Mouse (Mus musculus) adrenal gland, postnatal 10 days (tissue): ENCODE measurements around the gene Akap6. TPM values are rescaled to one million over a fixed set of nuclear protein-coding genes. Genes with fewer than 3 reads are reported as not detected.

Experiments used
- DNase-seq: peaks from one replicate; pipeline ENCODE4 v3.0.0; 2021; ENCODE audit warnings: mixed read lengths
- total RNA-seq, 2 experiments: library from RNA; stranded (reverse); gene quantifications; 2 replicates each; pipeline ENCODE4 v1.2.3; 2021

The Akap6 gene
- total RNA-seq, 2 experiments from 2014 or later, result 4.2 to 11.6 TPM

DNA sequence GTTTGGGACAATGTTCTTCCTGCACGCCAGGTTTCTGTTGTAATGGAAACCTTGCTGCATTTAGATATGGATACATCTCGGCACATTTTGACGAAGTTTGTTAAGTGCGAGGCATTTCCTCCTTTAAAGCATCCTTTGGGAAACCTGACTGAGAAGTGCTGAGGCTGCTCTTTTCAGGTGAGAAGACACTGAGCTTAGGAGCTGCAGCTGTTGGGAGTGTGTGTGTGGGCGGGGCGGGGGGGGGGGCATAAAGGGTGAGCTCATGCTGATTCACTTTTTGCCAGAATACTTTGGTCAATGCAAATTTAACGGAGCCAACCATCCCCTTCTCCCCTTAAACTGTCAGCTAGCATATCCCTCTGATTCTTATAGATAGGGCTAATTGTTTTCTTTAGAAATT lies 81.9 kb downstream of the Akap6 start:
- DNase-seq, result no peak

DNA sequence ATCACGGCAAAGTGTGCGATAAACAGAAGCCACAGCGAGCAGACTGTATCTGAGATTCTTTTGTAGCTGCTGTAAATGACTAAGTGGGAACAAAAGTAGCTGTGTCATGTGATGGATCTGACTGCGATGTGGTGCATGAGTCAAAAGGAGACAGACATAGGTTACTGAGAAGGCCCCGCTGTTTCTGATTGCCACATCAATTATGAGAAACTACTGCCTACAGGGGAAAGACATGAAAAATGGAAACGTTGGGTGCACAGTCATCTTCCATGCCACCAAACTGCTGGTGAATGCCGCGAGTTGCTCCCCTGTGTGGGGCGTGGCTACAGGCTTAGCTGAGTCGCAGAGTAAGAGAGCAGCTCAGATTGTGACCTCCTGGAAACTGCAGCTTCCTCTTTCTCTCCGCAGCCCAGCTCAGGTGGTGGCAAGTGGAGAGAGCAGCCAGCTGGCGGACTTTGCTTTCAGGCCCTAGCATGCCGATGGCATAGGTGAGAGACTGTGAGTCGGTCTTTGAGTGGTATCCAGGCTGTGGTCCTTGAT lies 83.8 kb downstream of the Akap6 start:
- DNase-seq, result peak; percentile 47

GRCm38 (mm10) chr12:52785217-52785616 lies 86.0 kb downstream of the Akap6 start:
- no peak for DNase-seq

DNA sequence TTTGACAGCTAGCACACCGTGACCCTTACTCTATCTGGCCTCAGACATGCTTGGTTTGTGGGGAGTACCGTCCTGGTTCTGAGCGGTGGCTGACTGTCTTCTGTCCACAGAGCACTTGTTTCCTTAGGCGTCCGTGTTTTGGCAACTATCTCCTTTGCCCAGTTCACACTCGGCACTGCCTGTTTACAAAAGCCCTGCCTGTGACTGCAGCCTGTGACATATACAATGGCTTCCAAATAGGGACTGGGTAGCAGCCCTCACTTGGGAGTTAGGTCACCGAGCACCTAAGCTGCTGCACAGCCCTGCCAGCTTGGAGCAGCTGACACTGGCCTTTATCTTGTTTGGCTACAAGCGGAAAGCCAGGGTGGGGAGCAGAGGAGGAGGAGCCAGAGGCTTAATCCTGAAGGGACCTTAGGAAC lies 91.2 kb downstream of the Akap6 start:
- peak; percentile 37 for DNase-seq

DNA sequence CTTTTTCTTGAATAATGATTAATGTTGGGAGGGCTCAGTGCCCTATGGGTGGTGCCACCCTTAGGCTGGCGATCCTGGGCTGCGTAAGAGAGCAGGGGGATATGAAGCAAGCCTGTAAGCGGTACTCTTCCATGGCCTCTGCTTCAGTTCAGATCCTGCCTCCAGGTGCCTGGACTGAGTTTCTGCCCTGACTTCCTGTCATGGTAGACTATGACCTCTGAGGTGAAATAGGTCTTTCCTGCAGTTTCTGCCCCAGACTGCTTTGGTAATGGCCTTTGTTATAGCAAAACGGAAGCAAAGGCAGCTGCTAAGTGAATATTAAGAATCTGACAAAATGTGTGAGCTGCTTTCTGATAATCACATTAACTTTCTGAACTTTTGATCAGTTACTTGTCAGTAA lies 94.9 kb downstream of the Akap6 start:
- DNase-seq, result no peak

- no peak for DNase-seq
Measured at GRCm38 (mm10) chr12:52795551-52796470, 96.6 kb downstream of the Akap6 start.

DNA sequence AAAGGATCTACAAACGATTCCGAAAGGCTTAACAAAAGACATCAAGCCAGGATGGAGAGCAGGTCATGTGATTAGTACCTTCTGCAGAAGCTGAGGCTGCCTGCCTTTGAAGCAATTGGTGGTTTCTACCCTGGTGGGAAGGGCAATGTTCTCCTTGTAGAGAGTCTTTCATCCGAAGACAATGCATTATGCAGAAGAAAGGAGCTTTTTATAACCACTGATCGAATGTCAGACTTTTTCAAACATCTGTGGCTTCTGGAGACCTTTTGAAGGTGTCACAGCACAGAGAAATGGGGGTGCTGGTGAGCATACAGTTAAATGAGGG lies 97.2 kb downstream of the Akap6 start:
- no peak for DNase-seq

DNA sequence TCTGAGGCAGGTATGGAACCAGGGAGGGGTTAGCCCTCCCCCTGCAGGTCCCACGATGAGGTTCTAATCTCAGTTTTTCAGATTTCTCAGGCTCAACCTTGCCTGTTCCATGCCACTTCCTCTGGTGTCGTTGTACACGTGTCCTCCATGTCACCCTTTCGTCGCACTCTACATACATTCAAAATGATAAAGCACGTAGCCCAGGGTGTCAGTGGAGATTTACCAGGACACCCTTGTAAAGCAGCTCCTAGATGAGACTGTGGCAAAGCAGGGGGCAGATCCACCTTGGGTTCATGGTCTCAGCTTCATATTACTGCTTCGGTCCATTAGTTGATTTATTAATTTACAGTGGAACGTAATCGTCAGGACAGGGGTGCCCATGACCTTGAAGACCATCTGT lies 100.5 kb downstream of the Akap6 start:
- no peak for DNase-seq

- DNase-seq, result no peak
Measured at GRCm38 (mm10) chr12:52806273-52806672, 107.1 kb downstream of the Akap6 start.

GRCm38 (mm10) chr12:52818588-52818987 lies 119.4 kb downstream of the Akap6 start:
- DNase-seq, result no peak

DNA sequence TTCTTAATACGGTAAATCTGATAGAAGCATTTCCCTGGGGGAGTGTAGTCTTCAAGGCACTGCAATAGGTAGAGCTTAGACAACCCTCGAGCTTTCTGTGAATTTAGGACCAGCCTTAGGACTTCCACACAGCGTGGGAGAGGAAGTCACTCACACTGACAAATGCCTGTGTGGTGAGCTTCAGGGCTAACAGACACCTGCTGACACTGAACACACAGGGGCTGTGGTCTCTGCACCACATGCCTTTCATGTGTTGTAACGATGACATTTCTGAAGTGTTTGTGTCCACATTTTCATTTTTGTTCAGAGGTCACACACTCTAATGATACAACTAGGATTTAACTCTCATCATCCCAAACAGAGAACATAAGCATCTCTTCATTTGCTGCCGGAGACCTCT lies 125.6 kb downstream of the Akap6 start:
- DNase-seq, result no peak

DNA sequence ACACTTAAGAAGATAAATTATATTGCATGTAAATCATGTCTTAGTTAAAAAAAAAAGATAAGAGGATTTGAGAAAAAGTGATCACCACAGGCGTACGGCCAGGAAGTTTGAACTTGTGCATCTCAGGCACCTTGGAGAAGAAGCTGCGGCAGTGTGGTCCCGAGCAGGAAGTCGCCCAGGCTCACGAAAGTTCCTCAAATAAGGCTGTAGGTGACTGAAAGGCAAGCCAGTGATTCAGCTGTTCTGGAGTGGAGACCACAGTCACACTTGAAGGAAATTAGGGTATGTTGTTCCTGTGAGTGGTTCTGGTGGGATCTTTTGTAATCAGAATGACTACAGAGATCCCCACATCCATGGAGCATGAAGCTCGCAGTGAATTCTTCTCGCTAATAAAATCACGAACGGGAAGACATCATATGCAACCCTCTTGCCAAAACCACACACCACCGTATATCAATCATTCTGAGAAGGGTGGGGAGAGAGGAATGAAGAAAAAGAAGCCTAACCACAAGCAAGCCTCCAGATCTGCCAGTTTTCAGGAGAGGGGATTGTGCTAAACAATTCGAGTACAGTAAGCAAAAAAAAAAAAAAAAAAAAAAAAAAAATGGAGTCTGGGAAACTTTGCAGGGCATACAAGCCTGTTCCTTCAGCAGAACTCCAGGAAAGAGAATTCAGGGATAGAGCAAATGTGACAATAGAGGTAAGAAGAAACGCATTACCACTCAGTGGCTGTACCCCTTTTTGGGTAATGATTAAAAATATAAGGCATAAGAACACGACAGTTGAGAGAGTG lies 130.0 kb downstream of the Akap6 start:
- DNase-seq, result no peak

- DNase-seq, result no peak
Measured at GRCm38 (mm10) chr12:52831782-52832181, 132.6 kb downstream of the Akap6 start.

DNA sequence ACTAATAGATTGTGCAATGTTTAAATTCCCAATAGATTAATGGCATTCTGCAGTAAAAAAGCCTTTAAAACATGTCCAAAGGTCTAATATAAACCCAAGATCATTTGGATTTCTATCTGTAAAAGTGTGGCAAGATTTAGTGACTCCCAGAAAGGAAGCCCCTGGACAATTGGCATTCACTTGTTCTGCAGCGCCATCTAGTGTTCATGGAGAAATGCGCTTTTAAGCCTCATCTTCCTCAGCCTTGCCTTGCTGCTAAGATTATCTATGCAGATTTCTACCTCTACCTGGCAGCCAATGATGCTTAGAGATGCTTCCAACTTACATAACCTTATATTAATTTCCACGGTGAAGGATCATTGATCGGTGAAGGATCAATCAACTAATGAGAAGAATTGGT lies 133.0 kb downstream of the Akap6 start:
- DNase-seq, result peak; percentile 78

DNA sequence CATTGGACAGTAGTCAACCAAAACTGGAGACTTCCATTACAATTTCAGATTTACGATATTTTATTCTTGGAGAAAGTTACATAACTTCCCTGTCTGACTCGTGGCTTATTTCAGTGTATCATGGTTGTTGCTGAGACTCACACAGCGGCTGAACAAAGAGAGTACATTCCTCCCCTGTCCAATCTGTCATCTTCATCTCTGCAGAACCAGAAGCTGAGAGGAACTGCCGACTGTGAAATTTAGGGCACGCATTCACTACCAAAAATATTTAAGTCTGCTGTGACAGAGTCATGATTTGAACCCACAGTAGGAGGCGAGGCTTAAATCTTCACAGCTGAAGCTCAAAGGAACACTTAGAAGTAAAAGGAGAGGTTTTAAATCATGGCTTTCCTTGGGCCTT lies 134.0 kb downstream of the Akap6 start:
- DNase-seq, result no peak

- DNase-seq, result no peak
Measured at GRCm38 (mm10) chr12:52834074-52834473, 134.9 kb downstream of the Akap6 start.

DNA sequence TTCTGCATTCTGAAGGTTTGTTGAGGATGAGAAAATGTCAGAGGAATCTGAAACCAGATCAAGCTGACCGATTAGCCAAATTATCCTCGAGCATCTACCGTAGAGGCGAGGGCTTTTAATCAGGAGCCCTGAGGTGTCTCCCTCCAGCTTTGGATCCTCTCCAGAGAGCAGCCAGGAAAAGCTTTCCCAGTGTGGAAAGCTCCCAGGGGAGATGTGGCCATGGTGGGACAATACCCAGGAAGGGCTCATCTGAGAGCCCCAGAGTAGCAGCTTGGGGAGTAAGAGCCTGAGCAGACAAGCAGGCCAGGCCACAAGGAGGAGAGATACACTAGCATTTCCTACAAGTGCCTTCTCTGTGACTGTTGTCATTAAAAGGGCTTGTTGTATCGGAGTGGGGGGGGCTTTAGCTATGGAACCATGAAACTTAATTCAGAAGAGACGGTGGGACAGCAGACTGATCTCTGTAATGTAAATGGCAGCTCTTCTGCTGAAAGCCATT lies 135.6 kb downstream of the Akap6 start:
- DNase-seq, result no peak

DNA sequence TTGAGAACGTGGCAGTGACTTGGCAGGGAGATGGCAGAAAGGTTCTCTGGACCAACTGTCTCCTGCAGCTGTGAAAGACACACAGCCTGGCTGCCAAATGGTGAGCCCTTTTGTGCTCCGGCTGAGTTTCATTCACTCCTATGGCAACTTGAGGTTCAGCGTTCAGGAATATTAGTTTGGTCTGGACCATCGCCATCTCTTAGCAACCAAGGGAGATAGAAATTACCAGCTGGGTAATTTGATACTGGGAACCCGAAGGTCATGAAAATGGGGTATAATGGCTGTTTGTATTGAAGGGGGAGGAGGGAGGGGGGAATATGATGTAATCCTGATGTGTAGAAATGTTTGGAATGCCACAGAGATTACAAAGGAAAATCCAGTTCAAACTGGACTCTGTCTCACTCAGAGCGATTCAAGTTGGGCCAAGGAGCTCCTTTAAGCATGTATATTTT lies 136.1 kb downstream of the Akap6 start:
- DNase-seq, result peak; percentile 10

DNA sequence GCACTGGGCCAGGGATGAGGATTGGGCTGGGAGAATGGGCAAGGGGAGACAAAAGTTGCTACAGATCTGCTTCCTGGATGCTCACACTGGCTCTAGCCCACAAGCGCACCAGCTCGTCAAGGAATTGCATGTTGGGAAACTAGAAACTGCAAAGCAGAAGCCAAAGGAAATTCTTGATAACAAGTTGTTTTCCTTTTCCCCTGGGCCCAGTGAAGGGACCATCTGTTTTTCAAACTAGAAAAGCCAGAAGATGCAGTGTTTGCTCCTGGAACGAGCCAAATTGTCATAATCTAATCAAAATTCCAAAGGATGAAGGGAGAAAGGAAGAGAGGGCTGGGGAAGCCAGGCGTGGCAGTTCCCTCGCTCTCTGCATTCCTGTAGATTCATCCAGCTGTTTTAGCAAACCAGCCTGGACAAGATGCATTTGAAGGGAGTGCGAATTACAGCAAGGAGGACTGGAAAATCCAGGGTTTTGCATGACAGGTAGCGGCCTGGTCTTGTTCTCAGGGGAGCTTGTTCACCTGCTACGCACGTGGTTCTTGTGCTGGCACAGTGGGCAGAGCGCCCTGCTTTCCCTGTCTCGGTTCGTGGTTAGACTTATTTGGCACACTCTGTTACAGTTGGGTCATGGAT lies 136.8 kb downstream of the Akap6 start:
- DNase-seq, result peak; percentile 31

DNA sequence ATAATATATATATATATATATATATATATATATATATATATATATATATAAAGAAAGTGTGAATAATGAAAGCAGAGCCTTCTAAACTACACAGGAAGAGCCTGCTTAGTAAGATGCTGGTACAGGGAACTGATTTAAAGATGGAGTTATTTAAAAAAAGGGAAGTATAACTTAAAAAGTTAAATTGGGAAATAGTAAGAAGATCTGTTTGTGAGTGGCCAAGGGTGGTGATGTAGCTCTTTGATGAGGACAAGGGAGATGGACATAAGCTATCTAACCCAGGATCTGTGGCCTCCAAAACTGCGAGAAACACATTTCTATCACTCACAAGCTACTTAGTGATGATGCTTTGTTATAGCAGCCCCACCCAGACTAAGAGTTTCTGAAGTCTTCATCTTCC lies 146.8 kb downstream of the Akap6 start:
- DNase-seq, result no peak

DNA sequence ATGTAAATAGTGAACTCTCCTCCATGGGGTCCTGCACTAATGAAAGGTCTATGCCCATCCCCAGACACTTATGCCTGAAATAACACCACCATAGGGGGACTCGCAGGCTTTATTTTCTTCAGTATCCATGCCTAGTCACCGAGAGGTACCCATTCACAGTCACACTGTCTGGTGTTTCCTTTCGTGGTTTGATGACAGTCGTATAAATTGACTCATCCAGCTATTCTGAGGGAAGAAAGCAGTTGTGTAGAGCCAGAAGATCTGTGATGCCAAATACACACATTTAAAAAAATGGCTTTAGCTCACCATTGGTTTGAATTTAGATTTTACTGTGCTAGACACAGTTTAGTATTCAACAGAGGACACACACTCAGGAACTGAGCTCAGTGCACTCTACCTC lies 147.8 kb downstream of the Akap6 start:
- no peak for DNase-seq

- peak; percentile 48 for DNase-seq
Measured at GRCm38 (mm10) chr12:52847830-52848518, 148.8 kb downstream of the Akap6 start.
